Mouse (Mus musculus): ENCODE data around the gene Gm10277.

The Gm10277 gene

DNA sequence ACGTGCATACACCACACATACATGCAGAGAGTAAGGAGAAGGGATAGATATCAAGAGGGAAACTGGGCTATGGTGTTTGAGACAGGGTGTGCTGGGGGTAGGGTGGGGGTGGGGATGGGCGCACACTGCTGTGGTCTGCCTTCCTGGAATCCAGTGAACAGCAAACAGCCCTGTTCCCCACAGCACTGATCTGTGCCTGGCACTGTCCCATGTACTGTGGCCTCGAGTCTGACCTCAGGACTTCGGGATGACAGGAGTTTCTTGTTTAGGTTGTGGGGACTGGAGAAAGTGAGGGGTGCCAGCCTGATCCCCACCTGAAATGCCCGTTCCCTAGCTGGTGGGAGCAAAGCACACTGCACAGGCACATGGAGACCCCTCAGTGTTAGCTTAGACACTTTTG, at the start of gene Gm10277:
TSS of gene Gm10277 (minus strand) at position 41 of the 400 bp plus-strand sequence.
- DNase-seq (ENCODE audit: low read depth in 2 of 2, low spot score in 2 of 2), result no peak

DNA sequence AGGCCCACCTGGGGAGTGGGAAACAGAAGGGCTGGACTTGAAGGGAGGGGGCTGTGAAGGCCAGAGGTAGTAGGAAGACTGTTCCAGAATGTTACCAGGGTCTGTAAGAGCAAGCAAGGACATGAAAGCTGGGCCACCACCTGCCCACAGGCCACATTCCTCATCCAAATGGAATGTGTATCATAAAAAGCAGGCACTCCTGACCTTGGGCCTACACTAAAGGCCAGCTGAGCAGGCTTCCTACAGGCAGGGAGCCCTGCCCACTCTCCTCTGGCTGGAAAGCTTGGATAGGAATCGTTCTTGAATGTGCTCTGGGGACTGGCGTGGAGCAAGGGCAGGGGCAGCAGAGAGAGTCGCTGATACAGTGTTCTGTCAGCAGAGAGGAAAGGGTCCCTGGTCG, 49.2 kb upstream of the Gm10277 start:
- no peak for DNase-seq (ENCODE audit: low read depth in 2 of 2, low spot score in 2 of 2)

DNA sequence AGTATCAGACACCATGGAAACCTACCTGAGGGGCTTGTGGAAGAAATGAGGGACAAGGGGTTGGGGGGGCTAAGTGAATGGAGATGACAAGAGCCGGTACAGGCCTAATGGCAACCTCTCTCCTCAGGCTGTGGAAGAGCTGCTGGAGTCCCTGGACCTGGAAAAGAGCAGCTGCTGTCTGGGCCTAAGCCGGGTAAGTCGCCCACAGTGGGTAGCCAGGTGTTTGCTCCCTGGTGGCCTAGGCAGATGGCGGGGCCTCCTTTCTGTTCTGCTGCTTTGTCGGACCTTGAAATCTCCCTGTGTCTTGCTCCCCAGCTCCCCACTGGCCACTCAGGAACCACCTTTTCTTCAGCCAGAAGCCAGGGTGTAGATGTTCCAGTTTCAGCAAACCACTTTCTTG, 48.7 kb upstream of the Gm10277 start:
- DNase-seq (ENCODE audit: low read depth in 2 of 2, low spot score in 2 of 2), result no peak

DNA sequence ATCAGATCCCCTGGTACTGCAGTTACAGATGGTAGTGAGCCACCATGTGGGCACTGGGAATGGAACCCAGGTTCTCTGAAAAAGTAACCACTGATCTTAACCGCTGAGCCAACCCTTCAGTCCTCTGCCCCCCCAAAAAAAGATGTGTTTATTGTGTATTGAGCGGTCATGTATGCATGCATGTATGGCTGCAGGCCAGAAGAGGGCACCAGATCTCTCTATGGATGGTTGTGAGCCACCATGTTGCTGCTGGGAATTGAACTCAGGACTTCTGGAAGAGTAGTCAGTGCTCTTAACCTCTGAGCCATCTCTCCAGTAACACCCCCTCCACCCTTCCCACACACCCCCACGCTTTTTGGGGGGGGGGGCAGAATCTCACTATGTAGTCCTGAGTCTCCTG, 47.6 kb upstream of the Gm10277 start:
- no peak for DNase-seq (ENCODE audit: low read depth in 2 of 2, low spot score in 2 of 2)

DNA sequence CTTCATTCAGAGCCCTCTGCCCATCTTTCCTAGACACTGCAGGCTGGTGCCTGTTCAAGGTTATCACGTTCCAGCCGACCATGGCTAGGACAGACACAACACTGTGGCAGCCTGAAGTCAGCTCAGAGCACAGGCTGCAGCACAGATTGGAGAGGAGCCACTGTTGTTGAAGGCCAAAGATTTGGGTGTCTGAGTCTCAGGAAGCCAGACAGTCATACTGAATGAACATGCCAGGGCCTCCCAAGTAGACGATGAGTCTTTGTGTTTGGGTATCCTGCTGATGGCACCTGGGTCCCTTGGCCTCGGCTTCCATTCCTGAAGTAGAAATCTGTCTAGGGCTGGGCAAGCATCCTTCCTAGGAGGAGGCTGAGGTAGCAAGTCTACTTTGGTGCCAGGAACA, 45.0 kb upstream of the Gm10277 start:
- DNase-seq (ENCODE audit: low read depth in 2 of 2, low spot score in 2 of 2), result no peak

DNA sequence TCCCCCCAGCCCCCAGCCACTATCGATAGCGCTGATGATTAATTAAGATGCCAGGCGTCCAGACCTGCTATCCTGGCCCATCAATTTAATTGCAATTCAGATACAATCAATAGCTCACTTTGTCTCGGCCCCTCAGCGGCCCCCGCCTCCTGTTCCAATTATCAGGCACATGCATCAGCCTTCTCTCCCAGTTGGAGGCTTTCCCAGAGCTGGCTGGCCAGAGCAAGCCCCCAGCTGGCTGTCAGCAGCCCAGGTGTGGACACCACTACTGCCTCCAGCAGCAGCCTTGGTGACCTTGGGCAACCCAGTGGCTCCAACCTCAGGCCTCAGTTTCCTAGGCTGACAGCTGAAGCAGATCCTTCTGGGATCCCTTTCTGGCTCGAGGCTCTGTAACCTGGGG, 43.3 kb upstream of the Gm10277 start:
- no peak for DNase-seq (ENCODE audit: low read depth in 2 of 2, low spot score in 2 of 2)

DNA sequence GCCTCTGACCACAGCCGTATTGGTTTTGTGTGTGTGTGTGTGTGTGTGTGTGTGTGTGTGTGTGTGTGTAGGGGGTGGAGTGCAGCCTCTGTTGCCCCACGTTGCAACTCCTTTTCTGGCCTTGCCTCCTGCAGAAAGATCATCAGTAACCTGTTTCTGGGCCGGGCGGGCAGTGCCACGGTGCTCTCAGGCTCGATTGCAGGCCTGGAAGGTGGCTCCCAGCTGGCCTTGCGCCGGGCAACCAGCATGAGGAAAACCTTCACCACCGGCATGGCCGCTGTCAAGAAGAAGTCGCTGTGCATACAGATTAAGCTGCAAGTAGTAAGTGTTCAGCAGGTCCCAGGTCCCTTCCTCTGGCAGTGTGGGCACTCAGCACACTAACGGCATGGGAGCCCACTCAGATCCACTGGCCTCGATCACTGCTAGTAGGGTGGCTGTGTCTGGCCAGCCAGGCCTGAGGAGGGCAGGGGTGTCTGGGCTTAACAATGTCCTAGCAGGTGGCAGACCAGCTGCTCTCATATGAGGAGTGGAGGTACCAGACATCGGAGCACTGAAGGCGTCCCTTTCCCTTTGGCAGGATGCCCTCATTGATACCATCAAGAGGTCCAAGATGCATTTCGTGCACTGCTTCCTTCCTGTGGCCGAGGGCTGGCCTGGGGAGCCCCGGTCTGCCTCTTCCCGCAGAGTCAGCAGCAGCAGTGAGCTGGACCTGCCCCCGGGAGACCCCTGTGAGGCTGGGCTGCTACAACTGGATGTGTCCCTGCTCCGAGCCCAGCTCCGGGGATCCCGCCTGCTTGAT, 41.7 kb upstream of the Gm10277 start:
- no peak for DNase-seq (ENCODE audit: low read depth in 2 of 2, low spot score in 2 of 2)

DNA sequence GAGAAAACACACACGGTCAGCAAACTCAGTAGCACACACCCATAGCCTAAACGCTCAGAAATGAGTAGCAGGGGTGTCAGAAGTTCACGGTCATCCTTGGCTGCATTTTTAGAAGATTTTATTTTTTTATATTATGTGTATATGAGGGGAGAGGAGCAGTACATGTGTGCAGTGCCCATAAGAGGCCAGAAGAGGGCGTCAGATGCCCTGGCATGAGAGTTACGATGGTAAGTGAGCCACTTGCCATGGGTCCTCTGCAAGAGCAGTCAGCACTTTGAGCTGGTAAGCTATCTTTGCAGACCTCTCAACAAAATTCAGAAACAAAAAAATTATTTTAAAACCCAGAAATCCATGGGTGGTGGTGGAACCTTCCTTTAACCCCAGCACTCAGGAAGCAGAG, 40.6 kb upstream of the Gm10277 start:
- DNase-seq (ENCODE audit: low read depth in 2 of 2, low spot score in 2 of 2), result no peak

DNA sequence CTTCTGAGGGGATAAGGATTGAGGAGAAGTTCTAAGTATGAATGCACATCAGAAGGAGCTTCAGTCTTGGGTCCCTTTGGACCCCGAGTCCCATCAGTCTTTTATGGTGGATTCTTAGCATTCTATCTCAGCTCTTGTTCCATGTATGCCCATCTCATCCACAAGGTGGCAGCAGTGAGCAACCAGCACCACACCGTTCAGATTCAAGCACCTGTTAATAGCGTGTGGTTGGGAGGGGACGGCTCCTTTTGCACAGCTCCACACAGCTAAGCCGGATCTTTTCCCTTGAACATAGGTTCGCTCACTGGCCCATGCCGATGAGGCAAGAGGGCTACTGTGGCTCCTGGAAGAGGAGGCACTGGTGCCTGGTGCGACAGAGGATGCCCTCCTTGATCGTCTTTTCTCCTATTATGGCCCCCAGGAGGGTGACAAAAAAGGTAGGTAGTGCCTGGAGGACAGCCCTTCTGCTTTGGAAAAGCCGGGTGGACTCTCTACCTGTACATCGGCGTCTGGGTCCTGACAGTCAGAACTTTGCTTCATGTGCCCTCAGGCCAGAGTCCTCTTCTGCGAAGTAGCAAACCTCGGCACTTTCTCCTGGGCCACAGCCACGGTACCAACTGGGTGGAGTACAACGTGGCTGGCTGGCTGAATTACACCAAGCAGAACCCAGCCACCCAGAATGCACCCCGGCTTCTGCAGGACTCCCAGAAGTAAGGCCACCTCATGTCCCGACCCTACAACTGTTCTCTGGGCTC, 39.9 kb upstream of the Gm10277 start:
- DNase-seq (ENCODE audit: low read depth in 2 of 2, low spot score in 2 of 2), result peak; percentile 66 to 72

DNA sequence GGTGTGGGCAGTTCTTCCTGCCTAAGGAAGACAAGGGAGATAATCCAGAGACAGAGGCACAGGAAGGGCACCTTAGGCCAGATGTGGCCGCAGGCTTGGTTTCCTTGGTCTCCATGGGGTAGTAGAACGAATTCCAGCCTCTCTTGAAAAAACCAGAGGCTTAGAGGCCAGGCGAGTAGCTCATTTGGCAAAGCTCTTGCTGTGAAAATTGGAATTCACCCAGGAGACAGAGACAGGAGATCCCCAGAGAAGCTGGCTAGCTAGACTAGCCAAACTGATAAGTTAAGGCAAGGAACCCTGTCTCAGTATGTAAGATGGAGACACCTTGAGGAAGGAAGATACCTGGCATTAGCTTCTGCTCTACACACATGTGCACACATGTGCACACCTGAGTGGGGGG, 38.8 kb upstream of the Gm10277 start:
- DNase-seq (ENCODE audit: low read depth in 2 of 2, low spot score in 2 of 2), result no peak

DNA sequence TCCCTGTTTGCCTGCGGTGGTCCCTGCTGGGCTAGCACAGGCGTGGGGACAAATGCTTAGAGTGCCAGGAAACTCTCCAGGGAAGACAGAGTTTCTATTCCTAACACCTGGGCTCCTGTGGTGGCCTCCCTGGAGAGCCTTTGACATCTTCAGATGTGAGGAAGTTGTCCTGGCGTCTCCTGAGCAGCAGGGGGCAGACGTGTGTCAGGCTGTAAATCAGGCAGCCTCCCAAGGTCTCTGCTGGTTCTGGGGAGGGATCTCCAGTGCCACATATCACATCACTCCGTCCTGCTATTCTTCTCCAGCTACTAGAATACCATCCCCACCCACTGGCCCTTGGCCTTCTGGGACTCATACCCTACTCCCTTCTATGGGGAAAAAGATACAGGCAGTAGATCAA, 38.3 kb upstream of the Gm10277 start:
- DNase-seq (ENCODE audit: low read depth in 2 of 2, low spot score in 2 of 2), result peak; percentile 39 to 55

DNA sequence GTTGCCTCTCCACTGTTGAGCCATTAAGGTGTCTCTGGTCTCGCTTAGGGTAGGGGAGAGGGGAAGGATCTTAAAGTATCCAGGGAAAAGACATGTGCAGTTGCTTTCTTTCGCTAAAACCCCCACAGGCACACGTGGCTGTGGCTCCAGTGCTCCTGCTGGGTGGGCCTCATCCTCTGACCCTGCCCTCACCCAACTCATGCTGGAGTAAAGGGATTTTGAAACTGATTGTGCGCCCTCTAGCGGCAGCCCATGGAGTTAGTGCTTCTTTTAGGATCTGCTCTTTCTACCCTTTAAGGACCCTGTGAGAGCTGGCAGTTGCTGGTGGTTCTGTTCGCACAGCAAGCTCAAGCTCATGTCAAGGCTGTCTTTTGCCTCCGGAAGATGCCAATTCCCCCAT, 35.2 kb upstream of the Gm10277 start:
- peak; percentile 57 to 63 for DNase-seq (ENCODE audit: low read depth in 2 of 2, low spot score in 2 of 2)

DNA sequence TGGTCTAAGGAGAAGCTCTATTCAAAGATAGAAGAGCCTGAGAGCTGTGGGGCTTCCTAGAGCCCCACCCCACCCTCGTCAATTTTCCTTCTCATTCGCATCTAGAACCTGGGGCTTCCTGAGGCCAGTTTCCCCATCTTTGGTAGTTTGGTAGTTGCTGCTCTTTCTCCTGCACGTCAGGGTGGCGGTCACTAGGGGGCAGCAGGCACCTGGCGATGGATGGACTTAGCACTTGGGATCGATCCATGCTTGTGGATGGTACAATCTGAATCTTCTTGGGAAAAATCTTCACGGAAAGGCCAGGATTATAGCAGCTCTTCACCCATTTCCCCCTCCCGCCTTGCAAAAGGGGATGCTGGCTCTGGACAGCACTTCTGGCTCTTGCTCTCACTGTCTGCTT, 34.1 kb upstream of the Gm10277 start:
- DNase-seq (ENCODE audit: low read depth in 2 of 2, low spot score in 2 of 2), result no peak

DNA sequence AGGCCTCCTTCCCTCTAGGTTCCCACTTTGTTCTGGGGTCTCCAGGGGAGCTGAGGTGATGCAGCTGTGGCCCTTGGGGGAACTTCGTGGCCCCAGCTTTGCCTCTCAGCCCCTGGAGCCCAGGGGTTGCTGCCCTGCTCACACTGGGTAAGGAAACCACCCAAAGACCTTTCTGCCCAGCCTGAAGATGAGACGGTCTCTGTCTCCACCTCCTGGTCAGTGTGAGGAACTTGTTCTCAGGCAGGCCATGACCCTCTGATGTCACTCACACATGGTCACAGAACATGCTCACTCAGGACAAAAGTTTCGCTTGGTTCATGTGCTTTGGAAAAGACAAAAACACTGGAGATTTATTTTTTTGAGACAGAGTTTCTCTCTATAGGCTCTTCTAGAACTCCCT, 28.5 kb upstream of the Gm10277 start:
- peak; percentile 74 to 81 for DNase-seq (ENCODE audit: low read depth in 2 of 2, low spot score in 2 of 2)

DNA sequence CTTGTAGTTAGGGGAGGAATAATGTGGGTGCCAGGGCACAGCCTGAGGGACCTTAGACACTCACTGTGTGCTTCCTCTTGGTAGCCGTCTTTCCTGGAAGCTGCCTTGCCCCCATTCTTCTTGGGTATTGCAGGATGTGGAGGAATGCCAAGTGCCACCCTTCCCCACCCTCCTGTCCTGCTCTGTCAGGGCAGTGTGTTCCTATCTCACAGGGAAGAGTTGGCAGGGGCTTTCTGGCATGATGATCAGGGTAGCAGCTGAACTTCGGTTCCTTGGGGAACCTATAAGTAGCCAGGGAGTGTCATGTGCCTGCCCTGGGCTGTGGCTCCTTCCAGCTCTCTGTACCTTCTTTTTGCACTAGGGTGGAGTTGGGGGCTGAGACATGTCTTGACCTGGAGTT, 26.4 kb upstream of the Gm10277 start:
- no peak for DNase-seq (ENCODE audit: low read depth in 2 of 2, low spot score in 2 of 2)

DNA sequence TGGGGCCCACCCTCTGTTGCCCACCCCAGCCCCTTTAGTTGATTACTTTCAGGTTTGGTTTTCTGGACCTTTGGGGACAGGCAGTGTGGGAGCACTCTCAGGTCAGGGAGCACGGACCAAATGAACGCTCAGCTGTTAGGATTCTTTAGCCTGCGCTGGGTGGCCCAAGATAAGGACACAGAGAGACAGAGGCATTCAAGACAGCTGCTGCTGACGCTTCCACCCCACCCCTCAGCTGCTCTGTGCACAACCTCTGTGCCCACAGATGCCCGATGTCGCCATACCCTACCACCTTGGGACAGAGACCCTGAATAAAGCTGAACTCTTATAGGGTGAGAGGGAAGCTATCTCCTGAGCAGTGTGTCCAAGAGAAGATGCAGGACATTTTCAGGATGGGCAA, 22.5 kb upstream of the Gm10277 start:
- no peak for DNase-seq (ENCODE audit: low read depth in 2 of 2, low spot score in 2 of 2)

DNA sequence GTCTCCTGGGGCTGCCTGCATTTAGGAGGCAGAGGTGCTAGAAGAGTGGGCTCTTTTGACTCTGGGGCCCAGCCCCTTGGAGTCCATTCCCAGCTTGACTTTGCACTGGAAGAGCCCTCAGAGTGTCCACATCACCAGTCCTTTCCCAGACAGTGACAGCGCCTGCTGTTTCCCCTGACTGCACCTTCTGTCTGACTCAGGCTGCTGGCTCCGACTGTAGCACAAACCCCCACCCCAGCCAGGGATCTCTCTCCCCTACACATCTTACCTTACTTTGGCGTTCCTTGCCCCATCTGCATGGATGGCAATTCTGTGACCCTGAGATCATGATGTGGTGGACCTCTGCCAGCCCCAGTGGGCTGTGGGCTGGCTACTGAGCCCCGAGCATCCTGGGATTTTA, 21.7 kb upstream of the Gm10277 start:
- DNase-seq (ENCODE audit: low read depth in 2 of 2, low spot score in 2 of 2), result no peak

DNA sequence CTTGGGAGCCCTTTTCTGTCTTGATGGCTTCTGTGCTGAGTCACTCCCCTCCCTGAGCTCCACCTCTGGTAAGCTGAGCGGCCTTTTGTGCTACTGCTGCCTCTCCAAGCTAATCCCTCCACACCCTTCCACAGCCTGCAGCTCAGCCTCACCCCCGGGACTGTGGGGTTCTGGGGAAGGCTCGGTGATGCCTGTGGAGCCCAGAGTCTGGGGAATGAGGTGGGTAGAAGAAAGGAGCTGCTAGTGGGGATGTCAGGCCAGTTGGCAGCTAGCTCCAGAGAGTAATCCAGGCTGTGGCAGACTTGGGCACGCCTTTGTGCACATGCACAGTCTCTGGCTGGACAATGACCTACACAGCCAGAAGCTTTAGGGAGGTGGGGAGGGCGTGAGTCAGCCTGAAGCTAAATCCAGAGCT, 20.5 kb upstream of the Gm10277 start:
- DNase-seq (ENCODE audit: low read depth in 2 of 2, low spot score in 2 of 2), result no peak

DNA sequence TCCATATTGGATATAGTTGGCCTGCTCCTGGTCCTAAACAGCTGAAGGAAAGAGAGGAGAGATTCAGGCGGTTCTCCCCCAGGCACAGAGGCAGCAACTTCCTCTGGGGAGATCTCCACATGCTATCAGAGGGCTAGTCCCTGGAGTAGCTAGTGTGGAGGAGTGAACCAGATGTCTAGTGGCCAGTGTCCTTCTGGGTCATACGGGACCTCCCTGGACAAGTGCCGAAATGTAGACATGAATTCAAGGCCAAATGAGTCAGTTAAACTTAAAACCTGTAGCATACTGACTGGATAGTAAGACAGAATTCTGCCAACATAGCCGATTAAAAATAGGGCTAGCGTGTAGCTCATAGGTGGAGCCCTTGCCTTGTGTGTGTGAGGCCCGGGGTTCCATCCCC, 19.3 kb upstream of the Gm10277 start:
- DNase-seq (ENCODE audit: low read depth in 2 of 2, low spot score in 2 of 2), result no peak

DNA sequence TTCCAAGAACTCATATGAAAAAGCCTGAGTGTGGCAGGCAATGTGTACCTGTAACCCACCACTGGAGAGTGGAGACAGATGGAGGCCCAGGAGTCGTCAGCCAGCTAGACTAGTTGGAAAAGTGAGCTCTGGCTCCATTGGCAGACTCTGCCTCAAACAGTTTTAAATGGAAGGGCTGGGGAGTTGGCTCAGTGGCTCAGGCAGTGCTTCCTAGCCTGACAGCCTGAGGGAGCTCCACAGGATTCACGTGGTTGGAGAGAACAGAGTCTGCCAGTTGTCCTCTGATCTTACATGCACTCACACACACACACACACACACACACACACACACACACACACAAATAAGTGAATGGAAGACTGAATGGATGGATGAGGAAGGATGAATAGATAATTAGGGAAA, 18.7 kb upstream of the Gm10277 start:
- DNase-seq (ENCODE audit: low read depth in 2 of 2, low spot score in 2 of 2), result no peak

DNA sequence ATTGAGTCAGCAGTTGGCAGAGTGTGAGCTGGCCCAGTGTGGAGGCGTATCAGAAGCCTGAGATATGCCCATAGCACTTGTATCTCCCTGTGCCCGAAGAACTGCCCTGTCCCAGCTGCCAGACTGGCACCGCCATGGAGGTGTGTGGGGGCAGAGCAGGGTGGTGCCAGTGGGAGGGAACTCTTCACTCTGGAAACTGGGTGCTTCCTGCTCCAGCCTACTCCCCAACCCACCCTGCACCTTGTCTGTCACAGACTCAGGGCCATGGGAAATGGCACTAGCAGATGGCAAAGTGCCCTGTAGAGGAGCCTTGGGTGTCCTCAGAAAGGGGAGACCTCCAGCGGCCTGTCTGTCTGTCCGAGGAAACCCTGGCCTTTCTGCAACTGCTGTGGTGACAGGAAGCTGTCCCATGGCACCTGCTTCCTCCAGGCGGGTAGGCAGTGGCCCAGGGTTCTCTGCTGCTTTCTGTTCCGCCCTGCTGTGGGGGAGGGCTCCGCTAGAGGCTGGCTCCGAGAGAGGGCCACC, 14.9 kb upstream of the Gm10277 start:
- DNase-seq (ENCODE audit: low read depth in 2 of 2, low spot score in 2 of 2), result no peak

Measured in CD8-positive naive resting alpha-beta T cell, adult 2 months (primary cell).